Mouse (Mus musculus): ENCODE measurements at regions not wholly inside any gene's neighbourhood (a gene's known extent, or its start where the extent isn't known, plus 50 kb on each side); places are given as distances from the start of the nearest gene placed in this dataset.
A peak's percentile ranks its signal among the peaks of the same experiment; 100 is the strongest.

GRCm38 (mm10) chr14:54176469-54176868 is 77.4 kb downstream of the Dad1 start:
- TF ChIP-seq POLR2A (IDR thresholded peaks at IDR 0.05; ENCODE audit: low read depth, low read length) (no peak), CTCF (conservative IDR thresholded peaks at IDR 0.05; ENCODE audit: insufficient read depth, insufficient read length, low read depth, low read length) (no peak)
- no peak for DNase-seq
- no peaks in the 10 kb centered on the region; the same call in 1 of the 2 replicates for H3K4me1 ChIP-seq (ENCODE audit: control insufficient read depth, insufficient read depth, low read length)
- 80% methylated on average over 14 of the region's 14 CpGs for WGBS
- H3K27me3 ChIP-seq (replicated peaks; ENCODE audit: control insufficient read depth, insufficient read depth, low read length): no peaks in the 10 kb centered on the region
- H3K36me3 ChIP-seq (ENCODE audit: control insufficient read depth, insufficient read depth, low read length): no peaks in the 10 kb centered on the region
- H3K27ac ChIP-seq (ENCODE audit: insufficient read depth, low read depth, low read length): no peak overlapping the region
- H3K4me3 ChIP-seq (ENCODE audit: insufficient read depth, low read depth, low read length): no peak overlapping the region

DNA sequence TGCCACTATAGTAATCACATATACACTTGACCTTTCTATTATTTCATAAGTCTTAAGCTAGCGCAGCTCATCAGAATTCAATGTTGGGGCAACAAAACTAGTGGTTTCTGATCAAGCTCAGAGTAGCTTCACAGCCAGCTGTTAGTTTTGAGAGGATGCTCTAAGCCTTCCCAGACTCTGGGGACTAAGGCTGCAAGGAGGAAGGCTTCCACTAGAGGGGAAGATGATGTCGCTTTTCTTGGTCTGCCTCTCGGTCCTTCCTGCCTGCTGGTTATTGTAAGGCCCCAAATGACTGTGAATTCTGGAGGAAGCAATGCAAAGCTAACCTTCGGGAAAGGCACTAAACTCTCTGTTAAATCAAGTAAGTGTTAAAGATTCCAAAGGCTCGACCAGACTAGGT is 78.4 kb downstream of the Dad1 start:
- TF ChIP-seq CTCF (conservative IDR thresholded peaks at IDR 0.05; ENCODE audit: insufficient read depth, insufficient read length, low read depth, low read length) (no peak), POLR2A (IDR thresholded peaks at IDR 0.05; ENCODE audit: low read depth, low read length) (no peak)
- Histone ChIP-seq H3K36me3 (ENCODE audit: control insufficient read depth, insufficient read depth, low read length) (no peaks in the 10 kb centered on the region), H3K4me3 (ENCODE audit: insufficient read depth, low read depth, low read length) (no peak overlapping the region), H3K27me3 (replicated peaks; ENCODE audit: control insufficient read depth, insufficient read depth, low read length) (no peaks in the 10 kb centered on the region), H3K4me1 (ENCODE audit: control insufficient read depth, insufficient read depth, low read length) (no peaks in the 10 kb centered on the region; the same call in 1 of the 2 replicates), H3K27ac (ENCODE audit: insufficient read depth, low read depth, low read length) (no peak overlapping the region)
- WGBS: 77% methylated on average over 5 of the region's 5 CpGs
- no peak for DNase-seq

GRCm38 (mm10) chr14:54173316-54173715 is 80.6 kb downstream of the Dad1 start:
- H3K36me3 ChIP-seq (ENCODE audit: control insufficient read depth, insufficient read depth, low read length): no peaks in the 10 kb centered on the region
- H3K4me3 ChIP-seq (ENCODE audit: insufficient read depth, low read depth, low read length): no peak overlapping the region
- 60% methylated on average over 5 of the region's 5 CpGs for WGBS
- peak; percentile 85 for DNase-seq
- no peak overlapping the region for H3K27ac ChIP-seq (ENCODE audit: insufficient read depth, low read depth, low read length)
- H3K27me3 ChIP-seq (replicated peaks; ENCODE audit: control insufficient read depth, insufficient read depth, low read length): no peaks in the 10 kb centered on the region
- TF ChIP-seq CTCF (conservative IDR thresholded peaks at IDR 0.05; ENCODE audit: insufficient read depth, insufficient read length, low read depth, low read length) (no peak), POLR2A (IDR thresholded peaks at IDR 0.05; ENCODE audit: low read depth, low read length) (no peak)
- H3K4me1 ChIP-seq (ENCODE audit: control insufficient read depth, insufficient read depth, low read length): no peaks in the 10 kb centered on the region; the same call in 1 of the 2 replicates

- 91% methylated on average over 7 of the region's 7 CpGs for WGBS
- Histone ChIP-seq H3K27me3 (replicated peaks; ENCODE audit: control insufficient read depth, insufficient read depth, low read length) (no peaks in the 10 kb centered on the region), H3K4me3 (ENCODE audit: insufficient read depth, low read depth, low read length) (no peak overlapping the region), H3K27ac (ENCODE audit: insufficient read depth, low read depth, low read length) (no peak overlapping the region), H3K4me1 (ENCODE audit: control insufficient read depth, insufficient read depth, low read length) (no peaks in the 10 kb centered on the region; the same call in 1 of the 2 replicates), H3K36me3 (ENCODE audit: control insufficient read depth, insufficient read depth, low read length) (no peaks in the 10 kb centered on the region)
- DNase-seq: no peak
- no peak for TF ChIP-seq CTCF (conservative IDR thresholded peaks at IDR 0.05; ENCODE audit: insufficient read depth, insufficient read length, low read depth, low read length)
- TF ChIP-seq POLR2A (IDR thresholded peaks at IDR 0.05; ENCODE audit: low read depth, low read length): no peak
Measured at GRCm38 (mm10) chr14:54169254-54169653, 84.7 kb downstream of the Dad1 start.

DNA sequence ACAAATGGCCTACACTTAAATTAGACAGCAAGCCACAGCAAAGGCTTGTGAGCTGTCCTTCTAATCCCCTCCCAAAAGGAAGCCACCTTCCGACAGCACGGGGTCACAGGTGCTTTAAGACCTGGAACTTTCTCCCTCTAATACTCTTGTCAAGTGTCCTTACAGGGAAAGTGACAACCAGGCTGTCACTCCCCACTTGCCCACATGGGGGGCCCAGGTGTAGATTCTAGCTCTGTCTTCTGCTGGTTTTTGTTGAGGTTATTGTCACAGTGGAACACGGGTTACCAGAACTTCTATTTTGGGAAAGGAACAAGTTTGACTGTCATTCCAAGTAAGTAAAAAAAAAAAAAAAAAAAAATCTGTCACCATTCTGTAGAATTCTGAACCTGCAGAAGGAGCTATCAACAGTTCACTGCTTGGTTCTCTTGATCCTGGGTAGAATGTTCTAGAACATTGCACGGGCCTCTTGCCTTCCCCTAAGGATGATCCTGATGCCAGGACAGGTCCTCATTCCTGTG is 85.4 kb downstream of the Dad1 start:
- Histone ChIP-seq H3K4me1 (ENCODE audit: control insufficient read depth, insufficient read depth, low read length) (no peaks in the 10 kb centered on the region; the same call in 1 of the 2 replicates), H3K27me3 (replicated peaks; ENCODE audit: control insufficient read depth, insufficient read depth, low read length) (no peaks in the 10 kb centered on the region), H3K4me3 (ENCODE audit: insufficient read depth, low read depth, low read length) (no peak overlapping the region), H3K27ac (ENCODE audit: insufficient read depth, low read depth, low read length) (no peak overlapping the region), H3K36me3 (ENCODE audit: control insufficient read depth, insufficient read depth, low read length) (no peaks in the 10 kb centered on the region)
- WGBS: 79% methylated on average over 4 of the region's 4 CpGs
- no peak for TF ChIP-seq CTCF (conservative IDR thresholded peaks at IDR 0.05; ENCODE audit: insufficient read depth, insufficient read length, low read depth, low read length)
- TF ChIP-seq POLR2A (IDR thresholded peaks at IDR 0.05; ENCODE audit: low read depth, low read length): no peak
- DNase-seq: no peak

GRCm38 (mm10) chr14:54166057-54166456 is 87.8 kb downstream of the Dad1 start:
- Histone ChIP-seq H3K4me1 (ENCODE audit: control insufficient read depth, insufficient read depth, low read length) (no peaks in the 10 kb centered on the region), H3K27ac (ENCODE audit: insufficient read depth, low read depth, low read length) (no peak overlapping the region), H3K36me3 (ENCODE audit: control insufficient read depth, insufficient read depth, low read length) (no peaks in the 10 kb centered on the region), H3K4me3 (ENCODE audit: insufficient read depth, low read depth, low read length) (no peak overlapping the region), H3K27me3 (replicated peaks; ENCODE audit: control insufficient read depth, insufficient read depth, low read length) (no peaks in the 10 kb centered on the region)
- DNase-seq: no peak
- 62% methylated on average over 3 of the region's 3 CpGs for WGBS
- TF ChIP-seq POLR2A (IDR thresholded peaks at IDR 0.05; ENCODE audit: low read depth, low read length): no peak
- no peak for TF ChIP-seq CTCF (conservative IDR thresholded peaks at IDR 0.05; ENCODE audit: insufficient read depth, insufficient read length, low read depth, low read length)

DNA sequence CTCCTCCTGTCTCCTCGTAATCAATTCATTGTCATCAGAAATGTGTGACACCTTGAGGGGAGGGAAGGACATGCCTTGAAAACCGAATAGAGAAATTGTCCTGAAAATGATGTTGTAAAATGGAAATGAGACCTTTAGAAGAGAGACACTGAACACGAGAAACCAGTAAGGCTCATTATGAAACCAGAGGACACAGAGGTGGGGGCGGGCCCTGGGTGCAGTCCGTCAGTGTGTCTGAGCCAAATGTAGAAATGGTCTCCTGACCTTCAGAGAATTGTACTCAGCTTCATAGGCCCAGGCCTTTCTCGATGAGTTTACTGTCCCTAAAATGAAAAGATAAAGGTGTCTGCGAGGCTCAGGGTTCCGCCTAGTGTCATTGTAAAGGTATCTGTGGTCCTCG is 89.0 kb downstream of the Dad1 start:
- WGBS: 84% methylated on average over 9 of the region's 9 CpGs
- TF ChIP-seq CTCF (conservative IDR thresholded peaks at IDR 0.05; ENCODE audit: insufficient read depth, insufficient read length, low read depth, low read length) (no peak), POLR2A (IDR thresholded peaks at IDR 0.05; ENCODE audit: low read depth, low read length) (no peak)

More for the DNA sequence above, 89.0 kb downstream of the Dad1 start:
- no peak overlapping the region for H3K4me3 ChIP-seq (ENCODE audit: insufficient read depth, low read depth, low read length)
- no peak for DNase-seq
- no peaks in the 10 kb centered on the region for H3K36me3 ChIP-seq (ENCODE audit: control insufficient read depth, insufficient read depth, low read length)
- no peaks in the 10 kb centered on the region for H3K4me1 ChIP-seq (ENCODE audit: control insufficient read depth, insufficient read depth, low read length)
- no peaks in the 10 kb centered on the region for H3K27me3 ChIP-seq (replicated peaks; ENCODE audit: control insufficient read depth, insufficient read depth, low read length)
- H3K27ac ChIP-seq (ENCODE audit: insufficient read depth, low read depth, low read length): no peak overlapping the region

Measured in kidney, adult 2 months (tissue).